Mouse (Mus musculus): ENCODE measurements around the gene Ap1s1.

Gene Ap1s1

DNA sequence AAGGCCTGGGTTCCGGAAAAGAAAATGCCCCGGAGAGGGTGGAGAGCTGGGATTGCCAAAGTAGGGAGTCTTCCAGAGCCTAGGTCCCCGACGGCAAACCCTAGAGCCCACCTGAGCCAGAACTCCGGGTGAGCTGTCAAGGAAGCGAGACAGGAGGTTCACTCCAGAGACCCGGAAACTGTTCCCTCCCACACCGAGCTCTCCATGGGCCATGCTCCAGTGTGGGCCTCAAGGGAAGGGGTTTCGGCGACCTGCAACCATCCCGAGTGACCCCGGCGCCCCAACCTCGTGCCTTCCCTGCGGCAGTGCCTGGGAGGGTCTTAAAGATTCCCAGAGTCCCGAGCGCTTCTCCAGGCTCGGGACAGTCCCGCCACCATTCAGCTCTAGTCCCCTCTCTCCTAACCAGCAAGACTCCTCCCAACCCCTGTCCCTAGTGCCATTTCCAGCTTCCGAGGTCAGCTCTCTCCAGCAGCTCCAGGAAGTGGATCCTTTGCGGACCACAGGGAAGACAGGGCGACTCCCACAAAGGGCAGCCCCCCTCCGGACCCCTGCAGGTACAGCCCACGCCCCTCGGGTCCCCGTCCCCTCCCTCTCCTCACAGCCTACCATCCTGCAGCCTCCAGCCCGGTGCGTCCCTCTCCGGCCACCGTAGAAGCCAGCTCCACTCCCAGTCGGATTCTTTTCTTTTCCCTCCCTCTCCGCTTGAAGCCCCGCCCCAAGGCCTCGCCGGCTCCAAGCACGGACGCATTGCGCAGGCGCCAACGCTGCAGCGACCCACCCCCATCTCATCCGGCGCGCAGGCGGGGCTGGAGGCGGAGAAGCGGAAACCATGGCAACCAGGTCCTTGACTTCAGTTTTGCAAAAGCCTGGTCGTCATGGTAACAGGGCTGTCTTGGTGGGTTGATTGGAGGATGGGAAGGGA is at the start of gene Ap1s1:
Ap1s1 (minus strand) TSS at position 734 of the 922 bp plus-strand sequence.
- in situ Hi-C loops (cut with MboI; ENCODE audit: unreplicated experiment in 2 of 2), result no loop called here

DNA sequence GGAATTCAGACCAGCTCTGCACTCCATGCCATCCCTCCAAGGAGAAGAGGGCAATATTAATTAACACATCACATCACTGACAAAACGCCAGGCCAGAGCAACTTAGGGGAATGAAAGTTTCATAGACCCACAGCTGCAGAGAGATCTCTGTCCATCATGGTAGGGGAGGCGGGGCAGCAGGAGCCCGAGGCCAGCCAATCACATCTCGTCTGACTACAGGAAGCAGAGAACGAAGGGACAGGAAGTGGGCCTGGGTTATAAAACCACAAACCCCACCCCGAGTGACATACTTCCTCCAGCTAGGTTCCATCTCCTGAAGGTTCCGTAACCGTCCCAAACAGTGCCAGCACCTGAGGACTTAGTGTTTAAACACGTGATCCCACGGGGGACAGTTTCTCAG is 49.2 kb upstream of the Ap1s1 start:
- in situ Hi-C loops (cut with MboI; ENCODE audit: unreplicated experiment in 2 of 2), result no loop called here

DNA sequence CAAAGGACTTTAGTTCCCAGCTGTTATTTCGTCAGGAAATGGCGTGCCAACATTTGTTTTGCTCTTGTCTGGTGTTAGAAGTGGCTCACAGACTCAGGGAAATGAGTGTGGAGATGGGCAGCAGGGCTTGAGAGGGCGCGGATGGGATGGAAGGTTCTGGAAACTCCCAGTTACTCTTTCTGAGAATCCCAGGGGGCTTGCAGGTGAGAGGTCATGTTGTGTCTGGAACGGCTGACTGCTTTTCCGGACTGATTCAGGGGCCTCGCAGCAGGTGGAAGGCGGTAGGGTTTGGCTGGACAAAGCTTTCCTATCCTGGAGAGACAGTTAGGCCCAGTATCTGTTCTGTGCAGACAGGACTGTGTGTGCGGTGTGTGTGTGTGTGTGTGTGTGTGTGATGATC is 47.8 kb upstream of the Ap1s1 start:
- in situ Hi-C loops (cut with MboI; ENCODE audit: unreplicated experiment in 2 of 2), result no loop called here

DNA sequence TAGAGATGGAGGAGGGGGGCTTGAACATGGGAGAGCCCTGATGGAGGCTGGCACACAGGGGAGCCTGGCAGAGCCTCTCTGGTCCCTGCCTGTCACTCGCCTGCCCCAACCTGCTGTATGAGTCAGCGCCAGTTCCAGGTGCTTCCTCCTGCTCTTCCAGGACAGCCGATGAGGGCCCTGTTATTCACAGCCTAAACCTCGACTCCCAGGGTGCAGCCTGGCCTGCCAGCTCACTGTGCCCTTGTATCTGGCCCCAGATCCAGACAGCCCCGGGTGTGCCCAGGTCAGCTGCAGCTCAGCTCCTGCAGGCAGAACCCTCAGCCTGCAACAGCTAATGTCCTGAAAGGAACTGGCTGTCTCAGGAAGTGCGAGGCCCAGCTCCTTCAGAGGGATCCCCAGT is 45.6 kb upstream of the Ap1s1 start:
- in situ Hi-C loops (cut with MboI; ENCODE audit: unreplicated experiment in 2 of 2), result no loop called here

DNA sequence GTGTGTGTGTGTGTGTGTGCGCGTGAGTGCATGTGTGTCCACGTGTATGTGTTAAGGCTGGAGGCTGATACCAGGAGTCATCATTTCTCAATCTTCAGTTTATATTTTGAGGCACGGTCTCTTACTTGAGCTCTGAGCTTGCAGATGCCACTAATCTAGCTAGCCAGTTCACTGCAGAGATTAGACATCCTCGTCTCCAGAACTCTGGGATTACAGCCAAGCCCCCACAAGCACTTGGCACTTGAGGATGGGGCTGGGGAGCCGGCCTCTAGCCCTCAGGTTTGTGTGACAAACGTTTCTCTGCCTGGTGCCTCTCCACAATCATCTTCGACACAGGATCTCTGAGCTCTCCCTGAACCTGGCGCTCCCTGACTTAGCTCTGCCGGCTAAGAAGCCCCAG is 44.9 kb upstream of the Ap1s1 start:
- in situ Hi-C loops (cut with MboI; ENCODE audit: unreplicated experiment in 2 of 2), result no loop called here

DNA sequence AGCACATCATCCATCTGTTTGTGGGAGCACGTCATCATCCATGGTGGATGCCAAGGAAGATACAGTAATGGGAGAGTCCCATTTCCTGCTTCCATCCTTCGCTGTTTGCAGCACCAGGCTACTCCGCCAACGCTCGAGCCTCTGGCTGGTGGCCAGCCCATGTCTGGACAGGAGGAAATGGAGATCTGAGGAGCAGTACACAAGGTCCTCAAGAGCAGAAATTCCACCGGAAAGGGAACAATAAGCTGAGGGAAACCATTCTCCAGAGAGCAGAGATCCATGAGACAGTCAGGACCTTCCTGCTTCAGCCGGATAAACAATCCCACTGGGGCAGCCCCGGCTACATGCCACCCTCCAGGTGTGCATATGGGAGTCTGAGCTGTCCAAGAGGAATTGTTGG is 41.5 kb upstream of the Ap1s1 start:
- in situ Hi-C loops (cut with MboI; ENCODE audit: unreplicated experiment in 2 of 2), result no loop called here

DNA sequence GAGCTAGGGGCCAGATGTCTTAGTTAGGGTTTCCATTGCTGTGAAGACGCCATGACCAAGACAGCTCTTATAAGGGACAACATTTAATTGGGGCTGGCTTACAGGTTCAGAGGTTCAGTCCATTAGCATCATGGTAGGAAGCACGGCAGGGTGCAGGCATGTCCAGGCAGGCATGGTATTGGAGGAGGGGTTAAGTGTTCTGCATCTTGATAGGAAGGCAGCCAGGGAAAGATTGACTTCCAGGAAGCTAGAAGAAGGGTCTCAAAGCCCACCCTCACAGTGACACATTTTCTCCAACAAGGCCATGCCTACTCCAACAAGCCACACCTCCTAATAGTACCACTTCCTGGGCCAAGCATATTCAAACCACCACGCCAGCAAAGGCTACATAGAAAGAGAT is 39.8 kb upstream of the Ap1s1 start:
- in situ Hi-C loops (cut with MboI; ENCODE audit: unreplicated experiment in 2 of 2), result no loop called here

DNA sequence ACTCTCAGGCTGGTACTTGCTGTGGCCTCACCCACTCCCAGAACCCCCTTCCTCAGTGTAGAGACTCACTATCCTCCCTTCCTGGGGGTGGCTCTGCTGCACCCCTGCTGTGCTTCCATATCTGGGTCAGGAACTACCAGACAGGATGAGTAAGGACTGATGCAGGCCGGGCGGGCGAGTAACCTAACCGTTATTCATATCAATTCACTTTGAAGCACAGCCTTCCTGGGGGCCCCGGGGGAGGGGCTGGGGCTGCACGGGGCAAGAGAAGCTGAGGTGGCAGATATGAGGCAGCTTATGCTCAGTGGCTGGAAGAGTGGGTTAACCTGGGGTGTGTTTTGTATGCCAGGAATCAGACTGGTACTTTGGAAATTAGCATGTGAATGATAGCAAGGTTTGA is 39.1 kb upstream of the Ap1s1 start:
- in situ Hi-C loops (cut with MboI; ENCODE audit: unreplicated experiment in 2 of 2), result no loop called here

DNA sequence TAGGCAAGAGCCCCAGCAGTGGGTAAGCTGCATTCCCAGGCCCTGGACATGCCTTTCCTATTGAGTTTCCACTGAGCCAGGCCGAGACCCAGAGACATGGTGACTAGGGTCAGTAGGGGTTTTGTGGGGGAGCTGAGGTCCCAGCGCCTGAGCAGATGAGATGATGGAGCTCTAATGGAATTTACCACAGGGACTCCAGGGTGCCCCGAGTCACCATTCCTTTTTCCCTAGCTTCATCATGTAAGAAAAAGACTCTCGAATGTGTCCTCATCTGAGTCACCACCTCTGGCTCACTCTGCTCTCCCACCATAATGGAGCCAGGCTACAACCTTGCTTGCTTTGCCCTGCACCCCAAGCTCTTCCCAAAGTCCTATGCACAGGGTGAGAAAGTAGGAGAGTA is 37.1 kb upstream of the Ap1s1 start:
- in situ Hi-C loops (cut with MboI; ENCODE audit: unreplicated experiment in 2 of 2), result no loop called here

DNA sequence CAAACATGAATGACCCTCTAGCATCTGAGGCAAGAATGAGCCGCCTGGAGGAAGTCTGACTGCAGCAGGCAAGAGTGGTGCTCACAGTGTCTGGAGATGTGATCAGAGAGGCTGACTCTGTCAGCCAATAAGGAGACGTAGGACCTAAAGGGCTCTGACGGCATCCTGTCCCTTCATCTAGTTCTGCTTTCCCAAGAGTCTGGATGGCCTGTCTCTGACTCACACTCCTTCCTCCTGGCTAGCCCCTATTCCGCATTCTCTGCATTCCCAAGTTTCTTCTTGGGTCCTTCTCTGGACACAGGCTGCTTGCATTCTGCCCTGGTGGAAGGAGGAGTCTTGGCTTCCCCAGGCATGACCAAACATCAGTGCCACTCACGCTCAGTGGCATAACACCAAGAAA is 33.9 kb upstream of the Ap1s1 start:
- in situ Hi-C loops (cut with MboI; ENCODE audit: unreplicated experiment in 2 of 2), result no loop called here

DNA sequence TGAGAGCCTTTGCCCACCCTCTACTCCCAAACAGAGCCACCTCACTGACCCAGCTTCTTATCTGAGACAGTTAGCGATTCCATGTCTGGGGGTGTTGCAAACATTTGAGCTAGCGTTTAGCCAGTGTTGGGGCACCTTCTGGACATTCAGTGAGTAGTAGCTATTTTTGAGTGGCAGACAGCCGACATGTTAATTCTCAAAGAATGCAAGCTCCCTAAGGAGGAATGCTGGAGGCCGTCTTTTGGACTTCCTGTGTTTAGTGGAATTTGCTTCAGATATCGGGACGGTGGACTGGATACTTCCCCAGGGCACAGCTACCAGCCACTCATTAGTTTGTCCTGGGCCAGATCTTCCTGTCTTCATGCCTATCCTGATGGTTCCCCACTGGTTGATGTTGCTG is 32.7 kb upstream of the Ap1s1 start:
- in situ Hi-C loops (cut with MboI; ENCODE audit: unreplicated experiment in 2 of 2), result no loop called here

DNA sequence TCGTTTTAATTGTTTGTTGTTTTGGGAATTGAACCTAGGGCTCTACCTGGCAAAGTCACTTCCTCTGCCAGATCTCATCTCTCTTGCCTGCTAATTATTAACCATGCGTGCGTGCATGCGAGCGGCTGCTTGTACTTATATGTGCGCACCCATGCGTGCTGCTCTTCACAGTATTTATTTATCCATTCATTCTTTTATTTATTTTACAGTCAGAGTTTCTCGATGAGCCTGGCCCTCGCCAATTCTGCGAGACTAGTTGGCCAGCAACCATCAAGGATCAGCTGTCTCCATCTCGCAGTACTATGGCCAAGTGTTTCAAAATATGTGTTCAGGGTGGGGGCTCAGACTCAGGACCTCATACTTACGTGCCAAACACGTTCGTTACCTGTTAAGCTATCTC is 32.1 kb upstream of the Ap1s1 start:
- in situ Hi-C loops (cut with MboI; ENCODE audit: unreplicated experiment in 2 of 2), result no loop called here

DNA sequence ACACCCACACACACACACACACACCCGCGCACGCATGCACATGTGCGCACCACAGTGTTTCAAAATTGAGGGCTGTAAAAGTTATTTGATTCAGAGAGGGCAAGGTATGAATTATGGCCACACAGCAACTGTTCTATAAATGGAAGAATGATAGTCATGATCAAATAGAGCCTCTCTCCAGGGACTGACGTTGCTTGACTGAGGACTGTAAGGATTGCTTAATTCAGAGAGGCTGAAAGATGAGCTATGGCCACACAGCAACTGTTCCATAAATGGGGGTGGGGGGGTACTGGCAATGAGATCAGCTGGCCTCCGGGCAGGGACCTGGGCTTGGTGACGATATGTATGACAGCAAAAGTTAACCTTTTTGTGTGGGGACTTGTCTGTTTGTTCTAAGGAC is 31.3 kb upstream of the Ap1s1 start:
- in situ Hi-C loops (cut with MboI; ENCODE audit: unreplicated experiment in 2 of 2), result no loop called here

DNA sequence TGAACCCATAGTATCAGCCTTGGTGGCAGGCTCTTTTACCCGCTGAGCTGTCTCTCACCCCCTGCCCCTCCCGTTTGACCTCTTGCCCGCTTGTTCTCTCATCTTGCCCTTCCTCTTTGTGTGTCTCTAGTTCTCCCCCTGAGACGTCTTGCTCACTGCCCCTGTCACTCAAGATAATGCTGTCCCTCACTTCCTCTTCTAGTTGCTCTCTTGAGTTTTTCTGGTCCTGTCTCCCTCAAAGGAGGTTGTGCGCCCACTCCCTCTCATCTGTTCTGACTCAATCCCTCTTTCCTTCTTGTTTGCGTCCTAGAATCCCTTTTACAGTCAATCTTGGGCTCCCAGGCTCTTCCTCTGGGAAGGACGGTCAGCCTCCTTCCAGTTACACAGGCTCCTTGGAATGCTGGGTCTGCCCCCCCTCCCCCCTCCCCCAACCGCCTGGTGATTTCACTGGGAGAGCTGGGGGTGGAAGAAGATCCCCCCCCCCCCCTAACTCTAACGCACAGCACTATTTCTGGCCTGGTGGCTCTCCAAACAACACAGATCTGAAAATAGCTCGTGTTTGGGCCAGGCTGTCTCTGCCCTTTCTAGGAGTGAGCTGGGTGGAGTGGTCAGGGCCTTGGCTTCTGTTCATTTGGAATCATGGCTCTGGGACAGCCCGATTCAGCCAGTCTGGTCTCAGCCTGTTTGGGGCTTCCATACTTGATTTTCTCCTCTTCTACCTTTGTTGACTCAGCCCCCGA is 30.4 kb upstream of the Ap1s1 start:
- in situ Hi-C loops (cut with MboI; ENCODE audit: unreplicated experiment in 2 of 2), result no loop called here

DNA sequence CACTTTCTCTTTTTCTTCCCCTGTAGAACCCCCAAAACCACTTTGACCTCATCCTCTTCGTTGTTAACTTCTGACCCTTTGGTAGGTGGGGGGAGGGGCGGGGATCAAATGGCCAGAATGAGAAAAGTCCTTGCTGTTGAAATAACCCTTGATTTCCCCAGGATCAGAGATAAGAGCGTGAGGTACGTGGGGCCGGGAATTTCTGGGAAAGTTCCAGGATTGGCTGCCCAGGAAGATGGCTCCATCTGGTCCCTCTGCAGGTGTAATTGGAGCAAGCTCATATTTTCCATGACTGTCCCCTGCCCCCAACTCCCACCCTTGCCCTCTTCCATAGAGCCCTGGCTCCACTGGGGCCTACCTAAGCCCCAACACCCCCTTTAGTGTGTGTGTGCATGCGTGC is 29.8 kb upstream of the Ap1s1 start:
- in situ Hi-C loops (cut with MboI; ENCODE audit: unreplicated experiment in 2 of 2), result no loop called here

DNA sequence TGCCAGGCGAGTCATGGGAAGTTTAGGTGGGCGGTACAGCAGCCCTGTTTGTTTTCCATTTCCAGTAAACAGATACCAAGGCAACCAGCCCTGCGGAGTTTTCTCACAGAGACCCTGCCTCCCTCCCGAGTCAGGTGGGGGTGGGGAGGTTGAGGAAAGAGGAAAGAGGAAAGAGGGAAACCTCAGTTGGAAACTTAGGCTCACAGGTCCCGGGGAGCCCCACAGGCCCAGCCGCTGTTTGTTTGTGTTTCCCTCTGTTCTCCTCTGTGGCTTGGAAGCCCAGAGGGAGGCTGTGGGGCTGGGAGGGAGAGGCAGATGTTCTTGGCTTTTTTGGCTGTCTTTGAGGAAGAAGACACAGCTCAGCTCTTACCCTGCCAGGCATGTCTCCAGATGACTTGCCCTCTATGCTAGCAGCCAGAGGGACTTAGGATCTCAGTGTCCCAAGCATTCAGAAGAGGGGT is 28.3 kb upstream of the Ap1s1 start:
- in situ Hi-C loops (cut with MboI; ENCODE audit: unreplicated experiment in 2 of 2), result no loop called here

DNA sequence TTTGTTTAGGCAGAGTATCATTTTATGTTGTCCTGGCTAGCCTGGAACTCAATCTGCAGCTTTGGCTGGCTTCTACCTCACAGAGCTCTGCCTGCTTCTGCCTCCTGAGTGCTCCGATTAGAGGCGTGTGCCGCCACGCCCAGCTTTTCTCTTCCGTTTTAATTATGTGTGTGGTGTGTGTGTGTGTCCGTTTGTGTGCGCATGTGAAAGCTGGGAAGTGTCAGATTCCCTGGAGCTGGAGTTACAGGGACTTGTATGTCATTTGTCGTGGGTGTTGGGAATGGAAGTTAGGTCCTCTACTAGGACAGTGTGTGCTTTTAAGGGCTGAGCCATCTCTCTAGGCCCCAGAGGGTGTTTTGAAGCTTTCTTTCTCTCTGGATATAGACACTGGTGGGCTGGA is 27.2 kb upstream of the Ap1s1 start:
- in situ Hi-C loops (cut with MboI; ENCODE audit: unreplicated experiment in 2 of 2), result no loop called here

DNA sequence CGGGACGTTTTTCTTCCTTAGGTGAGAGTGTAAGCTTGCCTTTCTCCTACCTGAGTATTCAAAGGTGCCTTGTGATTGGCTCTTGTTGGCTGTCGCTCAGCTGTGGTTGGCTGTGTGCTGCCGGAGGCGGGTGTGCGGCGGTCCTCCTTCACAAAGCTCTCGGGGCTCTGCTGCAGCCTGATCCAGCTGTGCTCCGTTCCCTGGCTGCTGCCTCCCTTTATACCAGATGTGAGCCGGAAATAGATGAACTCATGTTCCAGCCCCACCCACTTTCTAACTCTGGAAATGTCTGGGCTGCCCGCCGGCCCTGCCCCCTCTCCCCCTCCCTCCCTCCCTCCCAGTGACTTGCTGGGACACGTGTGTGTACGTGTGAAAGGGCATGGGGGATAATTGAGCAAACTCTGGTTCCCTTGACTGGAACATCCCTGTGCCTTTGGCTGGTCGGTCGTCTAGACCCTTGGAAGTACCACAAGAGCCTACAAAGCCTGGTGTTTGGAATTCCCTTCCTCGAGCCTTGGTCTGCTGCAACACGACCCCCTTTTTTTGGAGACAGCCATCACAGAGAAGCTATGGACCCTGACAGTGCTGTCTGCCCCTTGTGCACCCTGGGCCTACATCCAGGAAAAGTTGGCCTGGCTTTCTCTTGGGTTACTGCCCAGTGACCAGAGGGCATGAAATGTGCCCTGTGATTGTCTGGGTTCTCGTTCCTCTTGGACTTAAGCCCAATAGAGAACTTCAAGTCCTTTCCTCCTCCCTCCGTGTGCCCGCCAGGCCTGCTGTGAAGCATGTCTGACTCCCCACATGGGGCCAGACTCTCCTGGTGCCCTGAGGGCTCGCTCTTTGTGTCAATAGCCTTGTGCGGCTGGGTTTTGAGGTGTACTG is 26.4 kb upstream of the Ap1s1 start, which contains the start of gene Serpine1:
Serpine1 (minus strand) TSS at position 190 of the 882 bp plus-strand sequence.
- in situ Hi-C loops (cut with MboI; ENCODE audit: unreplicated experiment in 2 of 2), result no loop called here

DNA sequence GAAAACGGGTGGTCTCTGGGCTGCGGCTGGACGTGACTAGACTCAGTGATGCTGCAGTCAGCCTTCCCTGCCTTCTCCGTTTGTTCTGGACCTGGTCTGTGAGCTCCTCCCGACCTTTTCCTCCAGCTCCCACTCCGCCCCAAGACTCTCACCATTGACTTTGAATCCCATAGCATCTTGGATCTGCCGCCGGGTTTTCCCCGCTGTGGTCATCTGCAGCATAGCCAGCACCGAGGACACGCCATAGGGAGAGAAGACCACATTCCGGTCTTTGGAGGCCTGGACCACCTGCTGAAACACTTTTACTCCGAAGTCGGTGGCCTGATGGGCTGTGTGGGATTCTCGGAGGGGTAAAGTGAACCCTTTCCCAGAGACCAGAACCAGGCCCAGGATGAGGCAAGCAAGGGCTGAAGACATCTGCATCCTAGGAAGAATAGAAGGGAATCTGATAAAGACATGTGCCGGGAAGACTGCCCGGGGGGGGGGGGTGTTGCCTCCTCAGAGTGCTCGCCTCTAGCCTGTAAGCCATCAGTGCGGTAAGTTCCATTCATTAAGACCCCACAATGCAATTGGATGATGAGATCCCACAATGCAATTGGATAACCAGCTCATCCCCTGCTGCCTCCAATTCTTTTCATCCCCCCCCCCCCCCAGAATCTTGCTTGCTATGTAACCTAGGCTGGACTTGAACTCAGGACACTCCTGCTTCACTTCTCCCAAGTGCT is 25.1 kb upstream of the Ap1s1 start:
- in situ Hi-C loops (cut with MboI; ENCODE audit: unreplicated experiment in 2 of 2), result no loop called here

DNA sequence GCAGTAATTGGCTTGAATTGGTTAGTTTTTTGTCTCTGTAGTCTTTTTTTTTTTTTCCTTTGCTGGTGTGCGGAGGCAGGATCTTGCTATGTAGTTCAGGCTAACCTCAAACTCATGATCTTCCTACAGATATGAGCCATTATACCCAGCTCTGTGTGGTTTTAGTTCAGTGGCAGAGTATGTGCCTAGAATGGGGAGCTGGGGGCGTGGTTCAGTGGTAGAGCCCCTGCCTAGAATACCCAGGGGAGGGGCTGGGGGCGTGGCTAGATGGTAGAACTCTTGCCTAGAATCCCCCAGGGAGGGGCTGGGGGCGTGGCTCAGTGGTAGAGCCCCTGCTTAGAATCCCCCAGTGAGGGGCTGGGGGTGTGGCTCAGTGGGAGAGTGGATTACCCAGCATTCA is 22.8 kb upstream of the Ap1s1 start:
- in situ Hi-C loops (cut with MboI; ENCODE audit: unreplicated experiment in 2 of 2), result loop anchor here in 1 of 2 experiments (5.0 kb wide), 1 partner anchor 34 kb away; no protein-coding TSS in a partner anchor

Data from v-Abl transformed pro-B cells (cell line).